Mouse (Mus musculus) brain, embryonic 14.5 days (tissue): Measurements from ENCODE around the gene Mrto4.

Source experiments
- CTCF ChIP-seq: fragments of 200-500 bp; IDR thresholded peaks from 2 replicates; pipeline ENCODE4 v1.5.1; 2012; ENCODE audit warnings: inconsistent platforms, mild to moderate bottlenecking, moderate library complexity, borderline replicate concordance; ENCODE audit not compliant: insufficient read depth, insufficient read length; ENCODE audit errors: extremely low read depth
- POLR2A ChIP-seq: fragments of 200-500 bp; IDR thresholded peaks from 2 replicates; pipeline ENCODE4 v1.6.1; 2012; ENCODE audit warnings: mild to moderate bottlenecking, inconsistent platforms, borderline replicate concordance; ENCODE audit not compliant: poor library complexity, insufficient read depth, insufficient read length, severe bottlenecking; ENCODE audit errors: extremely low read depth

GRCm38 (mm10) chr4:139312632-139313031, 39.7 kb downstream of the Mrto4 start:
- TF ChIP-seq CTCF: peak; percentile 22; the same call in 1 of the 2 replicates
- TF ChIP-seq POLR2A: no peak
